Mouse (Mus musculus) bone marrow, adult 2 months (tissue): ENCODE measurements around the gene Wars.

ENCODE experiments used
- CTCF ChIP-seq: fragments of 200-500 bp; IDR thresholded peaks from 2 replicates; pipeline ENCODE4 v1.5.1; 2011; ENCODE audit warnings: low read length, control low read depth; ENCODE audit not compliant: control insufficient read depth, insufficient read depth
- POLR2A ChIP-seq: fragments of 200-500 bp; IDR thresholded peaks from 2 replicates; pipeline ENCODE4 v1.6.1; 2011; ENCODE audit warnings: low read depth, mild to moderate bottlenecking, control low read depth, low read length, borderline replicate concordance; ENCODE audit not compliant: control insufficient read depth

GRCm38 (mm10) chr12:108849488-108850022 is 44.4 kb downstream of the Wars start:
- TF ChIP-seq CTCF: no peak
- no peak for TF ChIP-seq POLR2A
